Mouse (Mus musculus): ENCODE measurements around the gene Zfp358. TPM values are rescaled to one million over a fixed set of nuclear protein-coding genes. Genes with fewer than 3 reads are reported as not detected.

Zfp358 gene
- 1.9 TPM for polyA plus RNA-seq (2017; shearing (Covaris generic))

DNA sequence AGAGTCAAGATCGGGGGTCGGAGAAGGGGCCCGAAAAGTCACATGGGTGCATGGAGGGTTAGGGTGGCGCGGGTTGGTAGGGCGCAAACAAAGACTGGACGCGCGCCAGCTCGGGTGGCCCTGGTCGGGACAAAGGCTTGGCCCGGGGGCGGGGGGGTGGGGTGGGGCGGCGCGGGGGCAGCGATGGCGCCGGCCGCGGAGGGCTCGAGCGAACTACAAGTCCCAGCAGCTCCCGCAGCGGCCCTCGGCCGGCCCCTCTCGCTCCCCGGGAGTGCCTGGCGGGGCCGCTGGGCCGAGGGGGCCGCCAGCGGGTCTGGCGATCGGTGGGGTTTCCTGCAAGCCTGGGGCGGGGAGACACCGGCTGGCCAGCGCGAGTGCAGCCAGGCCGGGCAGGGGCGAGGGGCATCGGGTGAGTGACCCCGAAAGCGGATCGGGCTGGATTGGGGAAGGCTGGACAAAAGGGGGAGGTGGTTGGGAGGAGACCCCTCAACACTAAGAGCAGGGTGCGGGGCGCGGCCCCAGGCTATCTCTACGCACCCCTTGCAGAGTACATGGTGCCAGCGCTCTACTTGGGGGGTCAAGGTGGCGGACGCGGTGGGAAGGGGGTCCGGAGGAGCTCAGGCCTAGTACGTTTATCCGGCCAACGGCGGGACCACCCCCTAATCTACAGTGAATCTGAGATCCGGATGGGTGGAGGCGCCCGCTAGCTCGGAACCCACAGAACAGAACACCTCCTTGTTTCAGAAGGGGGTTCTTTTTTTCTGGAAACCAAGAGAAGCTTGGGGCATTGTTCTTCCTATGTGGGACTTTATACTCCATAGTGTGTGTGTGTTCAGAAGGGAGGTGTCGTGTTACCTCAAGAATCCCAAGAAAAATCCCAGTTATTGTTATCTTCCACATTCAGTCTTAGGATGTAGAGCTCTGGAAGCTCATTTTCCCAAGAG lies at the start of gene Zfp358:
Gene Zfp358, plus strand, starts transcription at position 238 of the 944 bp plus-strand sequence.

GRCm38 (mm10) chr8:3467006-3467885 lies 25.7 kb upstream of the Zfp358 start, which contains the start of gene Pex11g:
Gene Pex11g (minus strand): TSS chr8:3467680.

GRCm38 (mm10) chr8:3470562-3470961 lies 22.4 kb upstream of the Zfp358 start, which contains the start of gene Tex45:
Gene Tex45 (plus strand): TSS chr8:3470862.

GRCm38 (mm10) chr8:3500235-3501090 lies 7.5 kb downstream of the Zfp358 start, which contains the start of gene Mcoln1:
Gene Mcoln1 (plus strand): TSS chr8:3500457.

DNA sequence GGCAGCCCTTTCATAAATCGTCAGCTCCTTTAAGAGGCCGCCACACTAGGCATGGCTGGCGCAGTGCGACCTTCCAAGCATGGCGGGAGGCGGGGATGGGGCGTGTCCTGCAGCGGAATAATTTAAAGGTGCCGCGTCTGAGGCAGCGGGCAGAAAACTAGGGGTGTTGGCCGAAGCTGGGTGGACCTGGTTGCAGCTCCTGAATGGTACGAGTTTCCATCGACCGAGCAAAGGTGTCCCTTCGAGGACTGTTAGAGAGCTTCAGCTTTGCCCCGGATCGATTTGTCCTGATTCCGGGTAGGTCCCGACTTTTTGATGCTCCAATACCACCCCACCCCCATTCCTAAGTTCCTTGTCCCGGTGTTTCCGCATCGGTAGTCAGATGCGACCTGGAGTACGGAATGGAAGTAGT lies 22.3 kb downstream of the Zfp358 start, which contains the start of gene Pnpla6:
Gene Pnpla6, plus strand, starts transcription at position 125 of the 412 bp plus-strand sequence.

Other genes starting within 250 kb of the Zfp358 start
- 31.1 TPM for gene Insr, start 213.5 kb upstream of the Zfp358 start, polyA plus RNA-seq (2017; shearing (Covaris generic))
- 117 TPM for gene A430078G23Rik, start 139.7 kb upstream of the Zfp358 start, polyA plus RNA-seq (2017; shearing (Covaris generic))
- gene Arhgef18, start 100.1 kb upstream of the Zfp358 start, polyA plus RNA-seq (2017; shearing (Covaris generic)), result 101 TPM
- gene Pex11g, start 25.5 kb upstream of the Zfp358 start, polyA plus RNA-seq (2017; shearing (Covaris generic)), result 2.1 TPM
- not detected for gene Tex45, start 22.3 kb upstream of the Zfp358 start, polyA plus RNA-seq (2017; shearing (Covaris generic))
- gene Mcoln1, start 7.3 kb downstream of the Zfp358 start, polyA plus RNA-seq (2017; shearing (Covaris generic)), result 87.3 TPM
- gene Pnpla6, start 22.2 kb downstream of the Zfp358 start, polyA plus RNA-seq (2017; shearing (Covaris generic)), result 29.0 TPM
- gene C330021F23Rik, start 74.9 kb downstream of the Zfp358 start, polyA plus RNA-seq (2017; shearing (Covaris generic)), result not detected
- gene Camsap3, start 94.2 kb downstream of the Zfp358 start, polyA plus RNA-seq (2017; shearing (Covaris generic)), result 0.44 TPM
- gene Xab2, start 128.2 kb downstream of the Zfp358 start, polyA plus RNA-seq (2017; shearing (Covaris generic)), result 102 TPM
- 68.8 TPM for gene Pet100, start 128.4 kb downstream of the Zfp358 start, polyA plus RNA-seq (2017; shearing (Covaris generic))
- gene Pcp2, start 132.4 kb downstream of the Zfp358 start, polyA plus RNA-seq (2017; shearing (Covaris generic)), result not detected
- 160 TPM for gene Stxbp2, start 137.8 kb downstream of the Zfp358 start, polyA plus RNA-seq (2017; shearing (Covaris generic))
- not detected for gene Retn, start 162.6 kb downstream of the Zfp358 start, polyA plus RNA-seq (2017; shearing (Covaris generic))
- gene Mcemp1, start 172.6 kb downstream of the Zfp358 start, polyA plus RNA-seq (2017; shearing (Covaris generic)), result not detected
- gene Fcor, start 179.2 kb downstream of the Zfp358 start, polyA plus RNA-seq (2017; shearing (Covaris generic)), result not detected
- 17.5 TPM for gene Trappc5, start 183.2 kb downstream of the Zfp358 start, polyA plus RNA-seq (2017; shearing (Covaris generic))
- not detected for gene Fcer2a, start 201.0 kb downstream of the Zfp358 start, polyA plus RNA-seq (2017; shearing (Covaris generic))
- gene Clec4g, start 227.5 kb downstream of the Zfp358 start, polyA plus RNA-seq (2017; shearing (Covaris generic)), result not detected

All from effector memory CD4-positive, alpha-beta T cell, adult 5 months (primary cell).